Mouse (Mus musculus): ENCODE results near the gene Snrnp35. TPM values are rescaled to one million over a fixed set of nuclear protein-coding genes. Genes with fewer than 3 reads are reported as not detected.
A peak's percentile ranks its signal among the peaks of the same experiment; 100 is the strongest.

The Snrnp35 gene
- polyA plus RNA-seq, 1 experiment: 1.7 TPM

DNA sequence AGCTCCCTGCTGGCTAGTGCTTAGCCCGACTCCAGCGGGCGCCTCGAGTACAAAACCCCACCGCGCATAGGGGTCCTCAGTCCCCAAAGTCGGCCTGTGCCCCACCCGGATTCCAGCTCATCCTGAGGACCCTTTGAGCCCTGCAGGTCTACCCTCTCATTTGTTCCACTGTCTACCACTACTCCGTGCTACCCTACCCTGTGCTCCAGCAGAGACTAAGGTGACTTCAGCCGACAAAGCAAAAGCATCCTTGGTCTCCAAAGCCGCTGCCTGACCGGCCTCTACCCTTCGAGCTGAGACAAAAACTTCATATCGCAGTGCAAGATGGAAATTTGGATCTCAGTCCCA, 48.6 kb downstream of the Snrnp35 start:
- DNase-seq (ENCODE audit: low read depth in 1 of 2, low spot score in 2 of 2): no peak
- H3K36me3 ChIP-seq (ENCODE audit: control insufficient read depth, insufficient read depth, low read length): no peaks in the 10 kb centered on the region
- WGBS: 21% methylated on average over 14 of the region's 14 CpGs
- H3K4me1 ChIP-seq (ENCODE audit: control insufficient read depth, insufficient read depth, insufficient read length): peaks cover 7% of the 10 kb centered on the region; the same call in 1 of the 2 replicates
- H3K27me3 ChIP-seq (ENCODE audit: control insufficient read depth, insufficient read depth, low read length): peaks cover 6% of the 10 kb centered on the region
- peak overlapping the region; percentile 73; the same call in 1 of the 2 replicates for H3K4me3 ChIP-seq (ENCODE audit: extremely low read depth, insufficient read depth, insufficient read length)
- H3K27ac ChIP-seq (ENCODE audit: insufficient read depth, low read length): no peak overlapping the region; the same call in 1 of the 2 replicates
- TF ChIP-seq CTCF (IDR thresholded peaks at IDR 0.05; ENCODE audit: extremely low read depth, insufficient read depth, insufficient read length, insufficient replicate concordance) (no peak), POLR2A (IDR thresholded peaks at IDR 0.05; ENCODE audit: low read depth, low read length) (no peak)

DNA sequence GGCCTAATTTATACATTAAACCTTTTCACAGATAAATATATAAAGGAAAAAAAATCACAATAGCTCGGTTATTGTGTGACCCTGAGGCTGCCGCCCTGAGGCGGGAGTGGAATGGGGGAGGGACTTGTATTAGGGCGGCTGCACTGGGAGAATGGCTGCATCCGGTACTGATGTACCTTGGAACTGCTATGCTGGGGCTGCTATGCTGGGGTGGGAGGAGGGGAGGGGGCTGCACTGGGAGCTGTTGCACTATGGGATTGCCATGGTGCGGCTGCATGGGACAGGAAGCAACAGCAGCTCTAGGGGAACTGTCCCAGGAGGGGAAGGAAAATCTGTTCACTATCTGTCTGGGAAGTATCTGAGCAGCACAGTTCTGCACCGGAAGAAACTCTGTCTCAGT, 49.5 kb downstream of the Snrnp35 start:
- WGBS: 25% methylated on average over 7 of the region's 7 CpGs
- Histone ChIP-seq H3K27ac (ENCODE audit: insufficient read depth, low read length) (no peak overlapping the region), H3K4me3 (ENCODE audit: extremely low read depth, insufficient read depth, insufficient read length) (no peak overlapping the region), H3K36me3 (ENCODE audit: control insufficient read depth, insufficient read depth, low read length) (no peaks in the 10 kb centered on the region), H3K27me3 (ENCODE audit: control insufficient read depth, insufficient read depth, low read length) (peaks cover 6% of the 10 kb centered on the region), H3K4me1 (ENCODE audit: control insufficient read depth, insufficient read depth, insufficient read length) (peaks cover 10% of the 10 kb centered on the region)
- TF ChIP-seq POLR2A (IDR thresholded peaks at IDR 0.05; ENCODE audit: low read depth, low read length) (no peak), CTCF (IDR thresholded peaks at IDR 0.05; ENCODE audit: extremely low read depth, insufficient read depth, insufficient read length, insufficient replicate concordance) (no peak)
- no peak for DNase-seq (ENCODE audit: low read depth in 1 of 2, low spot score in 2 of 2)

DNA sequence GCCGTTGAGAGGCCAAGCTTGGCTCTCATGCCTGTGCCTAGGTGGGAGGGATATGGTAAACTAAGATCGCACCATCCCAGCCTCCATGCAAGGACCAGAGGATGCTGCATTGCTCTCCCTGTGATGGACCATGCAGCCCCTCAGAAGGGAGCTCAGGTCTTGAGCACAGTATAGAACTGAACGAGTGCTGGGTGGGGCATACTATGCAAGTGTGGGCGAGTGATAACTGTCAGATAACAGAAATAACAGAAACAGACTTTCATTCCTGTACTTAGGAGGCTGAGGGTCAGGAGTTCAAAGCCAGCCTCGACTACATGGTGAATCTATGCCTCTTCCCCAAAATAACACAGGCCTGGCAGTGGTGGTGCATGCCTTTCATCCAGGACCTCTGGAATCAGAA, 52.1 kb downstream of the Snrnp35 start:
- no peak for DNase-seq (ENCODE audit: low read depth in 1 of 2, low spot score in 2 of 2)
- H3K36me3 ChIP-seq (ENCODE audit: control insufficient read depth, insufficient read depth, low read length): no peaks in the 10 kb centered on the region
- peaks cover 10% of the 10 kb centered on the region for H3K4me1 ChIP-seq (ENCODE audit: control insufficient read depth, insufficient read depth, insufficient read length)
- no peak overlapping the region for H3K27ac ChIP-seq (ENCODE audit: insufficient read depth, low read length)
- H3K27me3 ChIP-seq (ENCODE audit: control insufficient read depth, insufficient read depth, low read length): peaks cover 6% of the 10 kb centered on the region
- no peak for TF ChIP-seq POLR2A (IDR thresholded peaks at IDR 0.05; ENCODE audit: low read depth, low read length)
- no peak for TF ChIP-seq CTCF (IDR thresholded peaks at IDR 0.05; ENCODE audit: extremely low read depth, insufficient read depth, insufficient read length, insufficient replicate concordance)
- 80% methylated on average over 5 of the region's 5 CpGs for WGBS
- H3K4me3 ChIP-seq (ENCODE audit: extremely low read depth, insufficient read depth, insufficient read length): no peak overlapping the region

DNA sequence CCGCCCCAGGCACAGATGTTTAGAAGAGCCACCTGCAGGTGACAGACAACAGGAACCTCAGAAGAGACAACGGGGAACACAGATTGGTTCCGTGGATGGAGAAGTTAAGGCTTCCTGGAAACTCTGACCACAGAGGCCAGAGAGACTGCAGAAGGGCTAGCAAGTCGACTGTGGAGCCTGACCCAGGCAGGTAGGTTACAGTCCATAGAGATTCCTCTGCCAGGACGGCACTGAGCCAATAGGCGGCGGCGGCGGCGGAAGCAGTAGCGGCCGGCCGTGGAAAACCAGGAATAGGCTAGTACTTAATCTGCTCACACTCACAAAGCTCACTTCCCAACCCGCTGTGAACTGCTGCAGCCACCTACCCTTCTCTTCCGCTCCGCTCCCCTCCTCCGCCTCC, 53.8 kb downstream of the Snrnp35 start:
- Histone ChIP-seq H3K4me1 (ENCODE audit: control insufficient read depth, insufficient read depth, insufficient read length) (peaks cover 4% of the 10 kb centered on the region; the same call in 1 of the 2 replicates), H3K4me3 (ENCODE audit: extremely low read depth, insufficient read depth, insufficient read length) (no peak overlapping the region), H3K36me3 (ENCODE audit: control insufficient read depth, insufficient read depth, low read length) (no peaks in the 10 kb centered on the region), H3K27me3 (ENCODE audit: control insufficient read depth, insufficient read depth, low read length) (no peaks in the 10 kb centered on the region), H3K27ac (ENCODE audit: insufficient read depth, low read length) (no peak overlapping the region)
- peak in 1 of 2 experiments; percentile 29 for DNase-seq (ENCODE audit: low read depth in 1 of 2, low spot score in 2 of 2)
- WGBS: 15% methylated on average over 17 of the region's 17 CpGs
- TF ChIP-seq POLR2A (IDR thresholded peaks at IDR 0.05; ENCODE audit: low read depth, low read length) (no peak), CTCF (IDR thresholded peaks at IDR 0.05; ENCODE audit: extremely low read depth, insufficient read depth, insufficient read length, insufficient replicate concordance) (no peak)

DNA sequence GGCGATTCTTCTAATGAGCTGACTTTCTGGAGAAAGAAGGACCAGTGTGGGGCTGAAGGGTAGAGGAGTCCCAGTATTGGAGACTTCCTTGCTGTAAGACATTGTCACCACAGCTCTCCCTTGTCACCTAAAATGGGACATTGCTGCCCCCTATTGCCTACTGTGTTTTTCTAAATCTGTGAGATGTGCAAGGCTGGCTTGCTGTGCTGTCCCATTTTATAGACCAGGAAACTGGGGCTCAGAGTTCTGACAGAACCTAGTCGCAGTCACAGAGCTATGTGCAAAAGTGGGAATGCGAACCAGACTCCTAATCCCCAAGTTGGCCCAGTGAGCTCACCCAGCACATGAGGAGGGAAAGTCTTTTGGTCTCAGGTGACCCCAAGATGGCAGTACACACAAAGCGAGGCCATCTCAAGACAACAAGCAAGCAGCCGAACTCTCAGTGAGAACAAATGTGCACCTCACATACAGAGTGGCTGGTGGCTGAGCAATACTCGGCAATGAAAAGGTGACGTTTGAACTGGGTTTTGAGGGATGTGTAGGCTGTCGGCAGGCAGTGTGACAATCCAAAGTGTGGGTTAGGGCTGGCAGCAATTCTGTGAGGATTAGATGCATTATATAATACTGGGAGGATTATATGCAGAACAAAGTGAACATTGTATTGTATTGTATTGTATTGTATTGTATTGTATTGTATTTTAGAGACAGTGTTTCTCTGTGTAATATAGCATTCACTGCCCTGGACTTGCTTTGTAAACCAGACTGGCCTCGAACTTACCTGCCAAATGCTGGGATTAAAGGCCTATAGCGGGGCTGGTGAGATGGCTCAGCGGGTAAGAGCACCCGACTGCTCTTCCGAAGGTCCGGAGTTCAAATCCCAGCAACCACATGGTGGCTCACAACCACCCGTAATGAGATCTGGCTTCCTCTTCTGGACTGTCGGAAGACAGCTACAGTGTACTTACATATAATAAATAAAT, 56.2 kb downstream of the Snrnp35 start:
- peak; percentile 68 to 73 for DNase-seq (ENCODE audit: low read depth in 1 of 2, low spot score in 2 of 2)
- Histone ChIP-seq H3K27me3 (ENCODE audit: control insufficient read depth, insufficient read depth, low read length) (no peaks in the 10 kb centered on the region), H3K4me3 (ENCODE audit: extremely low read depth, insufficient read depth, insufficient read length) (no peak overlapping the region), H3K27ac (ENCODE audit: insufficient read depth, low read length) (no peak overlapping the region), H3K36me3 (ENCODE audit: control insufficient read depth, insufficient read depth, low read length) (peaks cover 7% of the 10 kb centered on the region), H3K4me1 (ENCODE audit: control insufficient read depth, insufficient read depth, insufficient read length) (peaks cover 6% of the 10 kb centered on the region; the same call in 1 of the 2 replicates)
- peak; percentile 33; the same call in 1 of the 2 replicates for TF ChIP-seq CTCF (IDR thresholded peaks at IDR 0.05; ENCODE audit: extremely low read depth, insufficient read depth, insufficient read length, insufficient replicate concordance)
- no peak for TF ChIP-seq POLR2A (IDR thresholded peaks at IDR 0.05; ENCODE audit: low read depth, low read length)
- 78% methylated on average over 16 of the region's 16 CpGs for WGBS

DNA sequence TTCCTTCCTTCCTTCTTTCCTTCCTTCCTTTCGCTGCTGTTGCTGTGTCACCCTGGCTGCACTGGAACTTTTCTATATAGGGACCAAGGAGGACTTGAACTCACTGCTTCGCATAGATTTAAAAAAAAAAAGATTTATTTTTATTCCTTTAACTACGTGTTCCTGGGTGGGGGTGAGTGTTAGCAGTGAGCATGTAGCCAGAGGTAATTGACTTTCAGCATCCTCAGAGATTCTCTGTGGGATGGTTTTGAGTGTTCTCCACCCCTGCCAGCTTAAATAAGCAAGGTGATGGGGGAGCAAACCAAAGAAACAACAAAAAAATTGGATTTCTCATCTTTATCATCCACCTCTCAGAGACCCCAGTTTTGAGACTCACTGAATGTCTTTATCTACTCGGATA, 57.0 kb downstream of the Snrnp35 start:
- WGBS: 72% methylated on average over 4 of the region's 4 CpGs
- peak overlapping the region; percentile 84; the same call in 1 of the 2 replicates for H3K27ac ChIP-seq (ENCODE audit: insufficient read depth, low read length)

More for the DNA sequence above, 57.0 kb downstream of the Snrnp35 start:
- no peak overlapping the region for H3K4me3 ChIP-seq (ENCODE audit: extremely low read depth, insufficient read depth, insufficient read length)
- H3K27me3 ChIP-seq (ENCODE audit: control insufficient read depth, insufficient read depth, low read length): no peaks in the 10 kb centered on the region
- H3K36me3 ChIP-seq (ENCODE audit: control insufficient read depth, insufficient read depth, low read length): peaks cover 15% of the 10 kb centered on the region
- no peak for TF ChIP-seq CTCF (IDR thresholded peaks at IDR 0.05; ENCODE audit: extremely low read depth, insufficient read depth, insufficient read length, insufficient replicate concordance)
- TF ChIP-seq POLR2A (IDR thresholded peaks at IDR 0.05; ENCODE audit: low read depth, low read length): no peak
- DNase-seq (ENCODE audit: low read depth in 1 of 2, low spot score in 2 of 2): no peak
- peaks cover 6% of the 10 kb centered on the region; the same call in 1 of the 2 replicates for H3K4me1 ChIP-seq (ENCODE audit: control insufficient read depth, insufficient read depth, insufficient read length)
